Mouse (Mus musculus) forebrain, embryonic 15.5 days (tissue): ENCODE data around the gene Gm11444. TPM values are rescaled to one million over a fixed set of nuclear protein-coding genes. Genes with fewer than 3 reads are reported as not detected.

ENCODE experiments used
- polyA plus RNA-seq: library from polyadenylated mRNA; unstranded; fragments of >200 nt; fragmentation: Nextera tagmentation; extraction: Ambion mirVana; gene quantifications from 2 replicates; pipeline ENCODE4 v1.2.1, GENCODE M21; 2015

The Gm11444 gene
- polyA plus RNA-seq, 1 experiment from 2014 or later: not detected

Other genes with a start within 250 kb of the Gm11444 start
- gene Tbx2, start 17.8 kb downstream of the Gm11444 start, polyA plus RNA-seq: 0.76 and 0.86 TPM in 2 replicates
- gene Tbx4, start 36.1 kb upstream of the Gm11444 start, polyA plus RNA-seq: 0.11 and 0.25 TPM in 2 replicates